Mouse (Mus musculus) urinary bladder, postnatal 36 days (tissue): ENCODE data around the gene Bola1.

ENCODE experiments used
- DNase-seq, 2 experiments: peaks; one replicate each; pipeline ENCODE4 v3.0.0; 2022; ENCODE audit warnings: low spot score in 2 of 2, mixed read lengths in 1 of 2

Bola1 gene

GRCm38 (mm10) chr3:96155501-96155900, 64.0 kb downstream of the Bola1 start:
- no peak for DNase-seq

- DNase-seq, result no peak
These were observed 66.9 kb downstream of the Bola1 start for GRCm38 (mm10) chr3:96152611-96153010.

GRCm38 (mm10) chr3:96151836-96152235, 67.7 kb downstream of the Bola1 start:
- DNase-seq, result no peak

- peak in 1 of 2 experiments; percentile 42 for DNase-seq
These were observed 71.6 kb downstream of the Bola1 start for GRCm38 (mm10) chr3:96147950-96148349.
